Mouse (Mus musculus) lung, embryonic 15.5 days (tissue): ENCODE results near the gene Scamp2. TPM values are rescaled to one million over a fixed set of nuclear protein-coding genes. Genes with fewer than 3 reads are reported as not detected.

ENCODE experiments used
- ATAC-seq: fragments of 200-750 bp; cut with Nextera tagmentation; 2 replicates; pipeline ENCODE4 v1.8.0; 2017; ENCODE audit warnings: moderate number of reproducible peaks, borderline replicate concordance; ENCODE audit not compliant: low FRiP score, low TSS enrichment; ENCODE audit errors: extremely low read depth
- H3K27ac ChIP-seq: fragments of 300-500 bp; sonication (generic); 2 replicates; pipeline ENCODE4 v1.5.1; 2015; ENCODE audit warnings: moderate library complexity, mild to moderate bottlenecking, inconsistent platforms
- H3K27me3 ChIP-seq: fragments of 300-500 bp; sonication (generic); 2 replicates; pipeline ENCODE4 v1.6.1; 2015; ENCODE audit warnings: inconsistent platforms
- H3K36me3 ChIP-seq: fragments of 300-500 bp; sonication (generic); 2 replicates; pipeline ENCODE4 v1.6.1; 2015; ENCODE audit warnings: inconsistent platforms
- H3K4me1 ChIP-seq: fragments of 300-500 bp; sonication (generic); 2 replicates; pipeline ENCODE4 v1.6.1; 2015; ENCODE audit warnings: inconsistent platforms
- H3K4me2 ChIP-seq: fragments of 300-500 bp; sonication (generic); 2 replicates; pipeline ENCODE4 v1.6.1; 2015; ENCODE audit warnings: inconsistent platforms, mild to moderate bottlenecking, moderate library complexity
- H3K4me3 ChIP-seq: fragments of 300-500 bp; sonication (generic); 2 replicates; pipeline ENCODE4 v1.5.1; 2015; ENCODE audit warnings: mild to moderate bottlenecking, inconsistent platforms
- H3K9ac ChIP-seq: fragments of 300-500 bp; sonication (generic); 2 replicates; pipeline ENCODE4 v1.6.1; 2015; ENCODE audit warnings: inconsistent platforms
- H3K9me3 ChIP-seq: fragments of 300-500 bp; sonication (generic); 2 replicates; pipeline ENCODE4 v1.6.1; 2016; ENCODE audit warnings: inconsistent platforms
- WGBS: fragments of 180-500 bp; shearing (Covaris S2); methylation state at CpG from one replicate; pipeline ENCODE4 v1.1.7; 2015; 5-methylcytosine and 5-hydroxymethylcytosine counted together
- polyA plus RNA-seq: library from polyadenylated mRNA; unstranded; fragments of >200 nt; fragmentation: Nextera tagmentation; extraction: Ambion mirVana; gene quantifications from 2 replicates; pipeline ENCODE4 v1.2.1, GENCODE M21; 2015

Scamp2 gene
- polyA plus RNA-seq, 1 experiment from 2014 or later = 60.9 TPM

GRCm38 (mm10) chr9:57553119-57553518, 7.6 kb upstream of the Scamp2 start:
- ATAC-seq = no peak
- no peak overlapping the region for H3K9ac ChIP-seq
- H3K27ac ChIP-seq = no peak overlapping the region
- no peak overlapping the region for H3K4me2 ChIP-seq
- H3K9me3 ChIP-seq = no peaks in the 10 kb centered on the region
- H3K36me3 ChIP-seq = peaks cover 16% of the 10 kb centered on the region
- H3K27me3 ChIP-seq = no peaks in the 10 kb centered on the region; the same call in 1 of the 2 replicates
- no peak overlapping the region for H3K4me3 ChIP-seq
- WGBS = 73% methylated on average over 11 of the region's 11 CpGs
- H3K4me1 ChIP-seq = peaks cover 6% of the 10 kb centered on the region; the same call in 1 of the 2 replicates

- Histone ChIP-seq H3K4me1 (peaks cover 6% of the 10 kb centered on the region; the same call in 1 of the 2 replicates), H3K4me2 (no peak overlapping the region), H3K27ac (no peak overlapping the region), H3K9ac (no peak overlapping the region), H3K36me3 (peaks cover 7% of the 10 kb centered on the region; the same call in 1 of the 2 replicates), H3K9me3 (no peaks in the 10 kb centered on the region), H3K4me3 (no peak overlapping the region), H3K27me3 (no peaks in the 10 kb centered on the region; the same call in 1 of the 2 replicates)
- no peak for ATAC-seq
- WGBS = 46% methylated on average over 3 of the region's 3 CpGs
These were observed 6.0 kb upstream of the Scamp2 start for GRCm38 (mm10) chr9:57554753-57555152.

- no peak for ATAC-seq
- WGBS = 72% methylated on average over 3 of the region's 3 CpGs
- no peak overlapping the region for H3K9ac ChIP-seq
- H3K9me3 ChIP-seq = no peaks in the 10 kb centered on the region
- no peaks in the 10 kb centered on the region; the same call in 1 of the 2 replicates for H3K27me3 ChIP-seq
- no peak overlapping the region for H3K4me3 ChIP-seq
- no peaks in the 10 kb centered on the region for H3K36me3 ChIP-seq
- peaks cover 16% of the 10 kb centered on the region for H3K4me1 ChIP-seq
- H3K27ac ChIP-seq = no peak overlapping the region
- no peak overlapping the region for H3K4me2 ChIP-seq
These were observed 3.5 kb upstream of the Scamp2 start for GRCm38 (mm10) chr9:57557215-57557614.

- no peak overlapping the region for H3K27ac ChIP-seq
- WGBS = 73% methylated on average over 4 of the region's 4 CpGs
- no peak overlapping the region for H3K4me2 ChIP-seq
- no peak for ATAC-seq
- H3K9ac ChIP-seq = no peak overlapping the region
- H3K27me3 ChIP-seq = no peaks in the 10 kb centered on the region; the same call in 1 of the 2 replicates
- H3K9me3 ChIP-seq = no peaks in the 10 kb centered on the region
- peaks cover 29% of the 10 kb centered on the region for H3K4me1 ChIP-seq
- H3K36me3 ChIP-seq = no peaks in the 10 kb centered on the region
- no peak overlapping the region for H3K4me3 ChIP-seq
These were observed 2.1 kb upstream of the Scamp2 start for GRCm38 (mm10) chr9:57558625-57559024.

GRCm38 (mm10) chr9:57559568-57559967, 1.2 kb upstream of the Scamp2 start:
- Histone ChIP-seq H3K27ac (no peak overlapping the region), H3K4me3 (no peak overlapping the region), H3K4me1 (peaks cover 31% of the 10 kb centered on the region), H3K9ac (no peak overlapping the region), H3K27me3 (no peaks in the 10 kb centered on the region; the same call in 1 of the 2 replicates), H3K9me3 (no peaks in the 10 kb centered on the region), H3K36me3 (no peaks in the 10 kb centered on the region), H3K4me2 (no peak overlapping the region)
- no peak for ATAC-seq
- 61% methylated on average over 2 of the region's 2 CpGs for WGBS

- H3K36me3 ChIP-seq = no peaks in the 10 kb centered on the region
- H3K4me2 ChIP-seq = peak overlapping the region; percentile 77
- H3K9me3 ChIP-seq = no peaks in the 10 kb centered on the region
- peak overlapping the region; percentile 80 for H3K4me3 ChIP-seq
- H3K27ac ChIP-seq = peak overlapping the region; percentile 61; the same call in 1 of the 2 replicates
- H3K9ac ChIP-seq = peak overlapping the region; percentile 63
- peaks cover 31% of the 10 kb centered on the region for H3K4me1 ChIP-seq
- WGBS = 26% methylated on average over 7 of the region's 7 CpGs
- H3K27me3 ChIP-seq = no peaks in the 10 kb centered on the region; the same call in 1 of the 2 replicates
- no peak for ATAC-seq
These were observed 480 bp upstream of the Scamp2 start for GRCm38 (mm10) chr9:57560263-57560662.

- Histone ChIP-seq H3K36me3 (no peaks in the 10 kb centered on the region), H3K9me3 (no peaks in the 10 kb centered on the region), H3K27ac (no peak overlapping the region), H3K4me1 (peaks cover 39% of the 10 kb centered on the region), H3K4me2 (peak overlapping the region; percentile 77), H3K27me3 (no peaks in the 10 kb centered on the region; the same call in 1 of the 2 replicates), H3K9ac (peak overlapping the region; percentile 63; the same call in 1 of the 2 replicates), H3K4me3 (peak overlapping the region; percentile 80)
- WGBS = 78% methylated on average over 13 of the region's 13 CpGs
- ATAC-seq = no peak
These were observed 962 bp downstream of the Scamp2 start for GRCm38 (mm10) chr9:57561711-57562099.

- H3K4me3 ChIP-seq = no peak overlapping the region
- ATAC-seq = no peak
- 0 out of 2 replicates have a peak, but pooled peaks cover under 1% of the 10 kb centered on the region for H3K36me3 ChIP-seq
- H3K9me3 ChIP-seq = no peaks in the 10 kb centered on the region
- WGBS = 40% methylated on average over 4 of the region's 4 CpGs
- peak overlapping the region; percentile 23; the same call in 1 of the 2 replicates for H3K27ac ChIP-seq
- no peak overlapping the region; the same call in 1 of the 2 replicates for H3K4me2 ChIP-seq
- H3K4me1 ChIP-seq = peaks cover 43% of the 10 kb centered on the region
- H3K27me3 ChIP-seq = no peaks in the 10 kb centered on the region
- H3K9ac ChIP-seq = no peak overlapping the region
These were observed 2.2 kb downstream of the Scamp2 start for GRCm38 (mm10) chr9:57562896-57563372.

- no peak overlapping the region for H3K4me2 ChIP-seq
- no peak for ATAC-seq
- no peak overlapping the region for H3K27ac ChIP-seq
- H3K9ac ChIP-seq = no peak overlapping the region
- H3K9me3 ChIP-seq = no peaks in the 10 kb centered on the region
- H3K27me3 ChIP-seq = no peaks in the 10 kb centered on the region
- peaks cover 13% of the 10 kb centered on the region; the same call in 1 of the 2 replicates for H3K36me3 ChIP-seq
- H3K4me3 ChIP-seq = no peak overlapping the region
- H3K4me1 ChIP-seq = peaks cover 43% of the 10 kb centered on the region
- WGBS = 79% methylated on average over 6 of the region's 6 CpGs
These were observed 3.9 kb downstream of the Scamp2 start for GRCm38 (mm10) chr9:57564609-57565008.

GRCm38 (mm10) chr9:57565741-57566221, 5.0 kb downstream of the Scamp2 start:
- no peak overlapping the region for H3K4me2 ChIP-seq

GRCm38 (mm10) chr9:57566846-57567245, 6.1 kb downstream of the Scamp2 start:
- ATAC-seq = no peak
- no peak overlapping the region for H3K9ac ChIP-seq
- WGBS = 46% methylated on average over 8 of the region's 8 CpGs
- H3K9me3 ChIP-seq = no peaks in the 10 kb centered on the region
- H3K4me1 ChIP-seq = peaks cover 31% of the 10 kb centered on the region
- H3K27me3 ChIP-seq = no peaks in the 10 kb centered on the region
- H3K4me2 ChIP-seq = no peak overlapping the region
- H3K27ac ChIP-seq = no peak overlapping the region
- no peak overlapping the region for H3K4me3 ChIP-seq
- peaks cover 13% of the 10 kb centered on the region; the same call in 1 of the 2 replicates for H3K36me3 ChIP-seq

More at GRCm38 (mm10) chr9:57565741-57566221, 5.0 kb downstream of the Scamp2 start:
- Histone ChIP-seq H3K36me3 (peaks cover 13% of the 10 kb centered on the region; the same call in 1 of the 2 replicates), H3K4me3 (no peak overlapping the region), H3K27ac (0 out of 2 replicates have a peak overlapping the region, but pooled peaks have one; percentile 10), H3K27me3 (no peaks in the 10 kb centered on the region), H3K9me3 (no peaks in the 10 kb centered on the region), H3K4me1 (peaks cover 37% of the 10 kb centered on the region), H3K9ac (no peak overlapping the region)
- no peak for ATAC-seq
- 46% methylated on average over 10 of the region's 10 CpGs for WGBS

GRCm38 (mm10) chr9:57568500-57568899, 7.8 kb downstream of the Scamp2 start:
- Histone ChIP-seq H3K9me3 (no peaks in the 10 kb centered on the region), H3K4me2 (no peak overlapping the region), H3K36me3 (peaks cover 13% of the 10 kb centered on the region; the same call in 1 of the 2 replicates), H3K27me3 (no peaks in the 10 kb centered on the region), H3K27ac (no peak overlapping the region), H3K4me1 (peaks cover 14% of the 10 kb centered on the region), H3K9ac (no peak overlapping the region), H3K4me3 (no peak overlapping the region)
- WGBS = 94% methylated on average over 6 of the region's 6 CpGs
- ATAC-seq = no peak
